In the genomic region with DNA sequence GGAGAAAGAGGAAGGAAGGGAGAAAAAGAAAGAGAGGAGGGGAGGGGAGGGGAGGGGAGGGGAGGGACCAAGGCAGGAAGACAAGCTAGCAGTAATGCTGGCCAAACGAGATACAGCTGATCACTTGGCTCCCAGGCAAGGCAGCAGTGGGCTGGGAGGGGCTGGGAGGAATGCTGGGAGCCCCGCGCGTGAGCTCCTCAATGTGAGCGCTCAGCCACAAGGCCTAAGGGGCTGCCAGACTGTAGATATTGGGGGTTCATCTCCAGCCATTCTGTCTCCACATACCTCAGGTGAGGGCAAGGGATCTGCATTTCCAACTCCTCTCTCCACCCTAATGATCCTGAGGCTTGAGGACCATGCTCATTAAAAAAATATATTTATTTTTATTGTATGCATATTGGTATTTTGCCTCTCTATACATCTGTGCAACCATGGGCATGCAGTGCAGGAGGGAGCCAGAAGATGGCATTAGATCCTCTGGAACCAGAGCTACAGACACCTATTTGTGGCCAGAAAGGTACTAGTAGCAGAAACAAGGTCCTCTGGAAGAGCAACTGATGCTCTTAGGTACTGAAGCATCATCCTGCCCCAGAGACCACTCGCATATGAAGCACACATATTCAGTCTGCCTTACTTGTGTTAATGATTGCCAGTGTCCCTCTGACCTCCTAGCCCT, we compare ENCODE assay signal across 8 mouse cellular contexts. TPM values are rescaled to one million over a fixed set of nuclear protein-coding genes. Genes with fewer than 3 reads are reported as not detected.
A peak's percentile ranks its signal among the peaks of the same experiment; 100 is the strongest.
DNase-seq lines count a peak whose midpoint lies in the region; ATAC-seq and TF ChIP-seq lines count a peak whose summit lies in the region.

No protein-coding gene starts in this region.

- 23% methylated on average over 6 of the region's 6 CpGs for WGBS in intestine, embryonic 14.5 days
- WGBS in lung, postnatal 0 days: 20% methylated on average over 6 of the region's 6 CpGs
- 25% methylated on average over 6 of the region's 6 CpGs for WGBS in stomach, embryonic 16.5 days

- peak; percentile 53; the same call in 1 of the 2 replicates for ATAC-seq in intestine, embryonic 14.5 days (replicated peaks; ENCODE audit: low FRiP score, low TSS enrichment, low read depth)
- no peak for ATAC-seq in lung, postnatal 0 days
- ATAC-seq in stomach, embryonic 16.5 days (ENCODE audit: insufficient read depth, low FRiP score): peak; percentile 39; the same call in 1 of the 2 replicates

- no peak overlapping the region for H3K27ac ChIP-seq in intestine, embryonic 14.5 days (ENCODE audit: low read depth)
- peak overlapping the region; percentile 82 for H3K27ac ChIP-seq in lung, postnatal 0 days (ENCODE audit: low read length)
- H3K27ac ChIP-seq in stomach, embryonic 16.5 days (ENCODE audit: low read length): 0 out of 2 replicates have a peak overlapping the region, but pooled peaks have one; percentile 53

- no peak overlapping the region for H3K9ac ChIP-seq in intestine, embryonic 14.5 days (ENCODE audit: low read length)
- H3K9ac ChIP-seq in lung, postnatal 0 days (replicated peaks; ENCODE audit: low read depth): no peak overlapping the region
- H3K9ac ChIP-seq in stomach, embryonic 16.5 days (ENCODE audit: low read length): no peak overlapping the region

- intact Hi-C loops in heart, postnatal 25 days (cut with DNase I): no loop called here

- peak; percentile 92 for DNase-seq in heart, adult 11 months
- DNase-seq in heart, postnatal 25 days (ENCODE audit: low spot score): no peak
- DNase-seq in CD4-positive helper T cell, adult 2 months (ENCODE audit: low read depth, low spot score): peak; percentile 22
- DNase-seq in cerebellum, postnatal 14 days: peak; percentile 49 to 57
- DNase-seq in intestine, embryonic 14.5 days (ENCODE audit: low spot score): no peak
- DNase-seq in lung, postnatal 0 days (ENCODE audit: low spot score): no peak
- DNase-seq in urinary bladder, postnatal 14 days (ENCODE audit: low spot score): no peak

- no peak overlapping the region for H3K4me2 ChIP-seq in intestine, embryonic 14.5 days (ENCODE audit: low read length)
- H3K4me2 ChIP-seq in lung, postnatal 0 days (replicated peaks; ENCODE audit: low read depth, low read length): no peak overlapping the region
- no peak overlapping the region for H3K4me2 ChIP-seq in stomach, embryonic 16.5 days (ENCODE audit: low read depth, low read length)

- H3K4me1 ChIP-seq in intestine, embryonic 14.5 days (replicated peaks; ENCODE audit: control insufficient read depth, insufficient read depth, low read length): 0 out of 2 replicates have a peak, but pooled peaks cover 9% of the 10 kb centered on the region
- no peaks in the 10 kb centered on the region for H3K4me1 ChIP-seq in lung, postnatal 0 days (ENCODE audit: insufficient read depth, low read depth, low read length)
- no peaks in the 10 kb centered on the region for H3K4me1 ChIP-seq in stomach, embryonic 16.5 days (ENCODE audit: control insufficient read depth, insufficient read depth, low read length)

- no peak overlapping the region for H3K4me3 ChIP-seq in intestine, embryonic 14.5 days (ENCODE audit: low read depth, low read length)
- H3K4me3 ChIP-seq in lung, postnatal 0 days (ENCODE audit: low read depth, low read length): no peak overlapping the region
- no peak overlapping the region for H3K4me3 ChIP-seq in stomach, embryonic 16.5 days (replicated peaks; ENCODE audit: low read length)

- TF ChIP-seq CTCF in lung, postnatal 0 days (IDR thresholded peaks at IDR 0.05): peak; percentile 67

- no peaks in the 10 kb centered on the region for H3K9me3 ChIP-seq in intestine, embryonic 14.5 days (ENCODE audit: control insufficient read depth, low read length)
- H3K9me3 ChIP-seq in lung, postnatal 0 days (ENCODE audit: low read length): no peaks in the 10 kb centered on the region
- H3K9me3 ChIP-seq in stomach, embryonic 16.5 days (replicated peaks; ENCODE audit: control insufficient read depth, low read length): no peaks in the 10 kb centered on the region

- no peak for TF ChIP-seq EP300 in lung, postnatal 0 days (IDR thresholded peaks at IDR 0.05)

- H3K36me3 ChIP-seq in intestine, embryonic 14.5 days (ENCODE audit: control insufficient read depth, insufficient read depth, low read length): no peaks in the 10 kb centered on the region
- H3K36me3 ChIP-seq in lung, postnatal 0 days (ENCODE audit: insufficient read depth, low read length): no peaks in the 10 kb centered on the region
- H3K36me3 ChIP-seq in stomach, embryonic 16.5 days (ENCODE audit: control insufficient read depth, insufficient read depth, low read length): no peaks in the 10 kb centered on the region

- H3K27me3 ChIP-seq in intestine, embryonic 14.5 days (replicated peaks; ENCODE audit: control insufficient read depth, insufficient read depth, low read length): no peaks in the 10 kb centered on the region; the same call in 1 of the 2 replicates
- no peaks in the 10 kb centered on the region for H3K27me3 ChIP-seq in lung, postnatal 0 days (replicated peaks; ENCODE audit: insufficient read depth, low read length)
- H3K27me3 ChIP-seq in stomach, embryonic 16.5 days (ENCODE audit: control insufficient read depth, insufficient read depth, low read length): no peaks in the 10 kb centered on the region

RNA-seq across cellular contexts. Expression of a gene that starts 2.6 kb away (rescaled TPM):
- 100 to 1,000 TPM; 127 to 153 TPM for total RNA-seq in heart, postnatal 25 days (2021)
- 26.6 and 28.3 TPM in 2 replicates for polyA plus RNA-seq in intestine, embryonic 14.5 days (2014; fragmentation: Nextera tagmentation; extraction: Ambion mirVana)
- 99.0 and 100 TPM in 2 replicates for polyA plus RNA-seq in lung, postnatal 0 days (2015; fragmentation: Nextera tagmentation; extraction: Ambion mirVana)
- polyA plus RNA-seq in stomach, embryonic 16.5 days (2015; fragmentation: Nextera tagmentation; extraction: Ambion mirVana): 25.1 TPM in 2 replicates

Comparison
In these comparisons a context has a peak if more than half of its experiments do, and no peak if none do; other contexts are left out.
1. DNase-seq: peak in heart, adult 11 months (single experiment), CD4-positive helper T cell, adult 2 months (single experiment) and cerebellum, postnatal 14 days (2 of 2); none in heart, postnatal 25 days (single experiment), intestine, embryonic 14.5 days (single experiment), lung, postnatal 0 days (single experiment) and urinary bladder, postnatal 14 days (single experiment).